Comparison of ENCODE assay signal across 13 mouse cellular contexts in genomic region chr13:43706387-43706786, GRCm38 (mm10).
A peak's percentile ranks its signal among the peaks of the same experiment; 100 is the strongest.
DNase-seq lines count a peak whose midpoint lies in the region; ATAC-seq lines count a peak whose summit lies in the region.
"Had no signal": no experiment of that assay in that cellular context is flagged by ENCODE, and none has a peak within 500 bp of the region (broad histone marks: within the 10 kb centered on the region; RNA-seq: fewer than 3 reads in every experiment).

No protein-coding gene starts in this region.

- H3K27ac ChIP-seq in liver, embryonic 12.5 days: no peak overlapping the region

- H3K9me3 ChIP-seq in liver, embryonic 12.5 days (replicated peaks): no peaks in the 10 kb centered on the region

- no peak overlapping the region for H3K4me3 ChIP-seq in liver, embryonic 12.5 days

- H3K36me3 ChIP-seq in liver, embryonic 12.5 days: no peaks in the 10 kb centered on the region

- peak; percentile 96 for ATAC-seq in frontal cortex, adult (ENCODE audit: low TSS enrichment)
- ATAC-seq in liver, embryonic 12.5 days: no peak
- ATAC-seq: hindbrain, embryonic 16.5 days; liver, postnatal 0 days had no signal

- no peak overlapping the region for H3K4me2 ChIP-seq in liver, embryonic 12.5 days

- no peak for DNase-seq in frontal cortex, postnatal 10 days (ENCODE audit: low spot score in 2 of 2)
- peak; percentile 44 for DNase-seq in right cerebral cortex, adult 18-20 months
- no peak for DNase-seq in right cerebral cortex, postnatal 14 days
- DNase-seq in cerebellum, postnatal 25 days: peak; percentile 83
- DNase-seq in telencephalon, adult 2 months (ENCODE audit: low read depth, low spot score): peak; percentile 78
- DNase-seq in yolk sac, embryonic 10.5 days (ENCODE audit: low spot score): no peak
- DNase-seq: heart, adult 11 months; heart, postnatal 10 days; liver, postnatal 0 days; thymus, postnatal 36 days had no signal

- WGBS in liver, embryonic 12.5 days (ENCODE audit: insufficient replicate concordance): 60% methylated on average over 4 of the region's 4 CpGs

- H3K27me3 ChIP-seq in liver, embryonic 12.5 days (replicated peaks): peaks cover 15% of the 10 kb centered on the region; the same call in 1 of the 2 replicates

- no peaks in the 10 kb centered on the region for H3K4me1 ChIP-seq in liver, embryonic 12.5 days

- H3K9ac ChIP-seq in liver, embryonic 12.5 days: no peak overlapping the region
- H3K9ac ChIP-seq: liver, postnatal 0 days had no signal

Comparison
In these comparisons a context has a peak if more than half of its experiments do, and no peak if none do; other contexts are left out.
1. DNase-seq: peak in right cerebral cortex, adult 18-20 months (single experiment), cerebellum, postnatal 25 days (2 of 2) and telencephalon, adult 2 months (single experiment); none in frontal cortex, postnatal 10 days (0 of 2), right cerebral cortex, postnatal 14 days (single experiment) and yolk sac, embryonic 10.5 days (single experiment).